In genomic region chr11:109902616-109903598, GRCm38 (mm10) we compare ENCODE assay signal across 10 mouse cellular contexts.
DNase-seq lines count a peak whose midpoint lies in the region; ATAC-seq and TF ChIP-seq lines count a peak whose summit lies in the region.
"Had no signal": no experiment of that assay in that cellular context is flagged by ENCODE, and none has a peak within 500 bp of the region (broad histone marks: within the 10 kb centered on the region; RNA-seq: fewer than 3 reads in every experiment).

No protein-coding gene starts in this region.

- H3K4me1 ChIP-seq in hindbrain, embryonic 10.5 days (replicated peaks): 0 out of 2 replicates have a peak, but pooled peaks cover 8% of the 10 kb centered on the region
- 0 out of 2 replicates have a peak, but pooled peaks cover 5% of the 10 kb centered on the region for H3K4me1 ChIP-seq in hindbrain, embryonic 13.5 days (replicated peaks)
- no peaks in the 10 kb centered on the region; a peak in 1 of 4 replicates for H3K4me1 ChIP-seq in ES-E14 (ENCODE audit: control insufficient read depth in 2 of 2, insufficient read depth in 2 of 2, low read length in 2 of 2, poor library complexity in 1 of 2)
- no peaks in the 10 kb centered on the region for H3K4me1 ChIP-seq in hindbrain, postnatal 0 days (ENCODE audit: insufficient read depth, low read length)
- no peaks in the 10 kb centered on the region for H3K4me1 ChIP-seq in thymus, adult 2 months (replicated peaks; ENCODE audit: control insufficient read depth, insufficient read depth, low read length)

- no peaks in the 10 kb centered on the region for H3K36me3 ChIP-seq in hindbrain, embryonic 10.5 days
- no peaks in the 10 kb centered on the region for H3K36me3 ChIP-seq in hindbrain, embryonic 13.5 days
- H3K36me3 ChIP-seq in ES-E14 (ENCODE audit: control insufficient read depth, insufficient read depth, low read length, poor library complexity, severe bottlenecking): no peaks in the 10 kb centered on the region
- H3K36me3 ChIP-seq in hindbrain, postnatal 0 days (ENCODE audit: insufficient read depth, low read length): no peaks in the 10 kb centered on the region
- H3K36me3 ChIP-seq in thymus, adult 2 months (ENCODE audit: control insufficient read depth, insufficient read depth, low read length): no peaks in the 10 kb centered on the region

- no peak for TF ChIP-seq CTCF in hindbrain, postnatal 0 days (IDR thresholded peaks at IDR 0.05; ENCODE audit: low read depth)
- no peak for TF ChIP-seq CTCF in thymus, adult 2 months (IDR thresholded peaks at IDR 0.05; ENCODE audit: borderline replicate concordance, control insufficient read depth, extremely low read depth, insufficient read depth, low read length, poor library complexity)

- DNase-seq in hindbrain, embryonic 10.5 days (ENCODE audit: low spot score): peak; percentile 48
- DNase-seq in ES-E14 (ENCODE audit: low read depth, low spot score): peak; percentile 17
- DNase-seq in embryo, embryonic 10.5 days (ENCODE audit: low spot score): peak; percentile 81
- peak; percentile 78 for DNase-seq in hindbrain, postnatal 0 days (ENCODE audit: low spot score)
- DNase-seq in adrenal gland, postnatal 10 days: no peak
- no peak for DNase-seq in cerebellum, postnatal 4 days (ENCODE audit: low spot score in 2 of 2)
- no peak for DNase-seq in thymus, adult 2 months
- DNase-seq: kidney, adult 2 months had no signal

- in situ Hi-C loops in ES-E14 (cut with MboI; ENCODE audit: low sequenced_read_pairs in 2 of 2, unreplicated experiment in 2 of 2): no loop called here

- TF ChIP-seq POLR2A in thymus, adult 2 months (IDR thresholded peaks at IDR 0.05; ENCODE audit: control insufficient read depth, extremely low read depth, insufficient read depth, low read length, poor library complexity): no peak

- no peak overlapping the region for H3K4me2 ChIP-seq in hindbrain, embryonic 13.5 days
- no peak overlapping the region for H3K4me2 ChIP-seq in hindbrain, postnatal 0 days (ENCODE audit: low read depth, low read length)

- no peak overlapping the region for H3K4me3 ChIP-seq in hindbrain, embryonic 10.5 days
- H3K4me3 ChIP-seq in hindbrain, embryonic 13.5 days: no peak overlapping the region
- H3K4me3 ChIP-seq in ES-E14 (ENCODE audit: insufficient read depth in 1 of 2, low read depth in 1 of 2, low read length in 2 of 2, poor library complexity in 1 of 2, severe bottlenecking in 1 of 2): no peak overlapping the region
- H3K4me3 ChIP-seq in hindbrain, postnatal 0 days (ENCODE audit: low read length): no peak overlapping the region
- no peak overlapping the region for H3K4me3 ChIP-seq in thymus, adult 2 months (ENCODE audit: control insufficient read depth, insufficient read depth, low read length)

- ATAC-seq in hindbrain, embryonic 13.5 days (ENCODE audit: low FRiP score): no peak
- ATAC-seq in hindbrain, postnatal 0 days: no peak

- H3K9me3 ChIP-seq in hindbrain, embryonic 10.5 days: no peaks in the 10 kb centered on the region
- H3K9me3 ChIP-seq in hindbrain, embryonic 13.5 days: no peaks in the 10 kb centered on the region
- 0 out of 2 replicates have a peak, but pooled peaks cover 3% of the 10 kb centered on the region for H3K9me3 ChIP-seq in ES-E14 (ENCODE audit: control insufficient read depth, insufficient read depth, low read depth, low read length)
- no peaks in the 10 kb centered on the region for H3K9me3 ChIP-seq in hindbrain, postnatal 0 days (ENCODE audit: low read length)

- H3K27me3 ChIP-seq in hindbrain, embryonic 10.5 days (ENCODE audit: insufficient read depth, poor library complexity, severe bottlenecking): no peaks in the 10 kb centered on the region
- H3K27me3 ChIP-seq in hindbrain, embryonic 13.5 days: no peaks in the 10 kb centered on the region
- no peaks in the 10 kb centered on the region for H3K27me3 ChIP-seq in hindbrain, postnatal 0 days (ENCODE audit: insufficient read depth, low read length)
- no peaks in the 10 kb centered on the region for H3K27me3 ChIP-seq in thymus, adult 2 months (ENCODE audit: control insufficient read depth, insufficient read depth, low read length)

- no peak overlapping the region for H3K9ac ChIP-seq in hindbrain, embryonic 13.5 days
- no peak overlapping the region for H3K9ac ChIP-seq in ES-E14 (ENCODE audit: insufficient read depth, low read depth, low read length, poor library complexity, severe bottlenecking)
- no peak overlapping the region for H3K9ac ChIP-seq in hindbrain, postnatal 0 days (replicated peaks; ENCODE audit: low read length)

- no peak overlapping the region for H3K27ac ChIP-seq in hindbrain, embryonic 10.5 days
- H3K27ac ChIP-seq in hindbrain, embryonic 13.5 days: no peak overlapping the region; the same call in 1 of the 2 replicates
- no peak overlapping the region for H3K27ac ChIP-seq in ES-E14 (ENCODE audit: insufficient read depth, low read depth, low read length, poor library complexity, severe bottlenecking)
- no peak overlapping the region for H3K27ac ChIP-seq in hindbrain, postnatal 0 days
- H3K27ac ChIP-seq in thymus, adult 2 months (ENCODE audit: control insufficient read depth, insufficient read depth, low read length): no peak overlapping the region
- H3K27ac ChIP-seq: macrophage had no signal

- WGBS in hindbrain, embryonic 10.5 days: 49% methylated on average over 6 of the region's 6 CpGs
- WGBS in hindbrain, embryonic 13.5 days: 43% methylated on average over 6 of the region's 6 CpGs
- WGBS in hindbrain, postnatal 0 days: 26% methylated on average over 6 of the region's 6 CpGs
- WGBS in thymus, adult 2 months: 72% methylated on average over 6 of the region's 6 CpGs

TF ChIP-seq in ES-E14, 5 proteins besides CTCF, POLR2A, EP300 and RAD21:
- TF ChIP-seq CHD2 (IDR thresholded peaks at IDR 0.05; ENCODE audit: low read depth, low read length) (no peak), ZNF384 (IDR thresholded peaks at IDR 0.05; ENCODE audit: low read depth, low read length) (no peak), ZC3H11A (IDR thresholded peaks at IDR 0.05; ENCODE audit: borderline replicate concordance, low read depth, low read length) (no peak), MAFK (IDR thresholded peaks at IDR 0.05; ENCODE audit: insufficient read depth, low read depth, low read length) (no peak), HCFC1 (IDR thresholded peaks at IDR 0.05; ENCODE audit: borderline replicate concordance, insufficient read depth, low read length) (no peak)
TF ChIP-seq in ES-E14: peak in this region for 0.

Comparison
In these comparisons a context has a peak if more than half of its experiments do, and no peak if none do; other contexts are left out.
1. DNase-seq: peak in hindbrain, embryonic 10.5 days (single experiment), ES-E14 (single experiment), embryo, embryonic 10.5 days (single experiment) and hindbrain, postnatal 0 days (single experiment); none in adrenal gland, postnatal 10 days (single experiment), cerebellum, postnatal 4 days (0 of 2) and thymus, adult 2 months (single experiment).